Mouse (Mus musculus) hematopoietic multipotent progenitor cell, adult 10-12 weeks (in vitro differentiated cells): ENCODE data around the gene Ifitm10. TPM values are rescaled to one million over a fixed set of nuclear protein-coding genes. Genes with fewer than 3 reads are reported as not detected.

ENCODE experiments used
- polyA plus RNA-seq: library from polyadenylated mRNA; stranded (reverse); fragments of >175 nt; gene quantifications from 2 replicates; pipeline ENCODE4 v1.2.3, GENCODE M21; 2012; ENCODE audit warnings: low replicate concordance

Gene Ifitm10
- 41.9 and 231 TPM in 2 replicates for polyA plus RNA-seq

GRCm38 (mm10) chr7:142373641-142374412 is at the start of gene Ifitm10:
TSS of gene Ifitm10 (minus strand) at chr7:142373753.

GRCm38 (mm10) chr7:142387419-142388148 is 14.0 kb upstream of the Ifitm10 start, which contains the start of gene Ctsd:
TSS of gene Ctsd (minus strand) at chr7:142388038.

GRCm38 (mm10) chr7:142382567-142382966 is 9.0 kb upstream of the Ifitm10 start, which contains the start of gene Gm49369:
TSS of gene Gm49369 (minus strand) at chr7:142382667.

GRCm38 (mm10) chr7:142303249-142303648 is 70.3 kb downstream of the Ifitm10 start, which contains the start of gene Krtap5-4:
TSS of gene Krtap5-4 (plus strand) at chr7:142303549.

GRCm38 (mm10) chr7:142297018-142297417 is 76.5 kb downstream of the Ifitm10 start, which contains the start of gene Krtap5-1:
TSS of gene Krtap5-1 (minus strand) at chr7:142297118.

Other genes with a start within 250 kb of the Ifitm10 start
- gene Gm39115, start 237.7 kb downstream of the Ifitm10 start, polyA plus RNA-seq, result not detected in 2 replicates
- gene Gm45337, start 229.1 kb downstream of the Ifitm10 start, polyA plus RNA-seq, result not detected in 2 replicates
- gene Gm29735, start 216.6 kb downstream of the Ifitm10 start, polyA plus RNA-seq, result not detected in 2 replicates
- not detected in 2 replicates for gene Gm4553, start 208.0 kb downstream of the Ifitm10 start, polyA plus RNA-seq
- not detected in 2 replicates for gene Krtap5-2, start 197.7 kb downstream of the Ifitm10 start, polyA plus RNA-seq
- gene Gm10153, start 183.4 kb downstream of the Ifitm10 start, polyA plus RNA-seq, result not detected in 2 replicates
- not detected in 2 replicates for gene Krtap5-3, start 172.4 kb downstream of the Ifitm10 start, polyA plus RNA-seq
- gene Gm7579, start 161.9 kb downstream of the Ifitm10 start, polyA plus RNA-seq, result not detected in 2 replicates
- not detected in 2 replicates for gene Krtap5-5, start 143.8 kb downstream of the Ifitm10 start, polyA plus RNA-seq
- not detected in 2 replicates for gene Gm40460, start 132.7 kb downstream of the Ifitm10 start, polyA plus RNA-seq
- gene Gm2431, start 115.4 kb downstream of the Ifitm10 start, polyA plus RNA-seq, result not detected in 2 replicates
- gene Gm4559, start 99.4 kb downstream of the Ifitm10 start, polyA plus RNA-seq, result not detected in 2 replicates
- not detected in 2 replicates for gene Krtap5-1, start 76.6 kb downstream of the Ifitm10 start, polyA plus RNA-seq
- gene Krtap5-4, start 70.2 kb downstream of the Ifitm10 start, polyA plus RNA-seq, result not detected in 2 replicates
- 54.8 and 139 TPM in 2 replicates for gene Gm49369, start 8.9 kb upstream of the Ifitm10 start, polyA plus RNA-seq
- 105 and 131 TPM in 2 replicates for gene Ctsd, start 14.3 kb upstream of the Ifitm10 start, polyA plus RNA-seq
- gene Syt8, start 61.1 kb upstream of the Ifitm10 start, polyA plus RNA-seq, result 0.15 and 1.6 TPM in 2 replicates
- gene Tnni2, start 68.1 kb upstream of the Ifitm10 start, polyA plus RNA-seq, result 2.4 and 11.7 TPM in 2 replicates
- 568 and 613 TPM in 2 replicates for gene Lsp1, start 87.1 kb upstream of the Ifitm10 start, polyA plus RNA-seq
- 4.0 and 7.6 TPM in 2 replicates for gene Tnnt3, start 125.1 kb upstream of the Ifitm10 start, polyA plus RNA-seq
- gene Mrpl23, start 158.9 kb upstream of the Ifitm10 start, polyA plus RNA-seq, result 12.9 and 28.3 TPM in 2 replicates